Mouse (Mus musculus) cerebellum, adult 11 months (tissue): ENCODE data around the gene Fibcd1.

ENCODE experiments used
- DNase-seq: peaks from one replicate; pipeline ENCODE4 v3.0.0; 2022

Fibcd1 gene

DNA sequence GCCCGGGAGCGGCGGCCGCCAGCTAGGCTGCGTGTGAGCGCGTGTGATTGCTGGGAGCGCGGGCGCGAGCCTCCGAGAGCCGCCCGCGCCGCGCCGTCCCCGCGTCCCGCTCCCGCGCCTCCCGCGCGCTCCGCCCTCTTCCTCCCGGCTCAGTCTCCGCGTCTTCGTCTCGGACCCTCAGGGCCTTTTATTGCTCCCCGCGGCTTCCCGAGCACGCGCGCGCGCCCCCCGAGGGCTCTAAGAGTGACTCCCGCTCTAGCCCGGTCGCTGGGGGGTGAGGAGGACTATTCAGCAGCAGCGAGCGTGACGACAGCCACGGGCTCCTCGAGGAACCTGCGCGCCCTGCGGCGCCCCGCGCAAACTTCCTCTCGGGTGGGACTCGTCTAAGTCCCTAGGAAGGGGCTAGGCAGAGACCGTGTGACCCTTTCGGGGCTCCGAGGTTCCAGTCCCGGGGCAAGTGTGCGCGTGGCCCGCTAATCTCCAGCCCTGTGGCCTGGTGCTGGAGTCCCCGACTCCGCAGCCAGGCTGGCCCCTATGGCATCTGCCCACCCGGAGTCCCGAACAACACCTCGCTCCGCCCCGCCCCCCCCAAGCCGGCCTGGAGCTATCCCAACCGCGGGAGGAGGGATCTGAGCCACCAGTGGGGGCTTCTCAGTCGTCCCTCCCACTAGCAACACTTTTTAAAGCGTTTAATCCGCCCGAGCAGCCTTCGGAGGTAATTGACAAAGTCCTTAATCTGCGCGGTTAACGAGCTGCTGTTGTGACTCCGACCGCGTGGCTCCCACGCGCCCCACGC is at the start of gene Fibcd1:
Fibcd1 (minus strand) TSS at position 110 of the 796 bp plus-strand sequence.
- no peak for DNase-seq

GRCm38 (mm10) chr2:31894221-31894870 is 48.5 kb upstream of the Fibcd1 start:
- no peak for DNase-seq

GRCm38 (mm10) chr2:31893110-31893669 is 47.4 kb upstream of the Fibcd1 start:
- no peak for DNase-seq

DNA sequence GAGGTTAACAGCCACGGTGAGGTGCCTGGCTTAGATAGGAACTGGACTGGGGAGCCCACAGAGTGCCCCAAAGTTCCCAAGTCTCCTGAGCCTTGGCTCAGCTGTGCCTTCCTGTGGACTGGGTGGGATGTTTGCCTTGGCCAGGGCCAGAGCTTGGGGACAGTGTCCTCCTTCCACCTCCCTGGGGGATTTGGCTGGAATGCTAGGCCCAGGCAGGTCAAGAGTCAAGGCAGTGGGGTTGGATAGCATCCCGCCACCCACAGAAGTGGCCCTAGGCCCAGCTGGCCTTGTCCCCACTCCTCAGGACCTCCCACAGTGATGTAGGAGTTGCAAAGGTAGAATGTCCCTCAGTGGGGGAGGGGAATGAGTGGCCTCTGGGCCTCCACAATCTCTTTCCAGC is 45.4 kb upstream of the Fibcd1 start:
- no peak for DNase-seq

DNA sequence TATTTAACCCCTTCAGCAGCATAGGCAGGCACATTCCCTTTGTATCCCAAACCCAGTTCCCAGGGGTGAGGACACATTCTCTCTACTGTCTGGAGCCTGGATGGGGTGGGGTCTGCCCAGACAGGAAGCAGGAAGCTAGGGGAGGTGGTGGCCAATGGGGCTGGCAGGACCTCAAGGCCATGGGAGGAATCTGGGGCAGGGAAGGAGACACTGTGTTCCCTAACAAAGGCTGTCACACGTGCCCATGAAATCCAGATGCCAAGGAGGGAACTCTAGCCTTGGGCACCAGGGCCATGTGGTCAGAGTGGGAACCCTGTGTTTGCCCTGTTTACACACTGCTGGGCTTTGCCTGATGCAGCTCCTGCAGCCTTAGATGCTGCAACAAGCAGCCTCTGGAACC is 43.1 kb upstream of the Fibcd1 start:
- DNase-seq = no peak

DNA sequence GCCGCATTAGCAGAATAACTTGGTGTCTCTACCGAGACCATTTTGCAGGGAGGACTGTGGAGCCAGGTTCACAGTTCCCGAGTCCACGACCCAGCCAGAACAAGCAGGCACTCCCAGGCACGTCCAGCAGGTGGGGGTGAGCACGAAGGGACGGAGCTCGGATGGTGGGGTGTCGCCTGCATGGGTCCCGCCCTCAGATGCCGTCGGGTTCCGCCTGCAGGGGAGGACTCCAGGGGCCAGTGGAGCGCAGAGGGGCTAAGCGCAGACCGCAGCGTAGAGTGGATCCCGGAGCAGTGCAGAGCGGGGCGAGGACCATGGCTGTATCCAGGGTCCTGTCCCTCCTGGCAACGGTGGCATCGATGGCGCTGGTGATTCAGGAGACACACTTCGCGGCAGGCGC is 41.2 kb upstream of the Fibcd1 start, which contains the start of gene Lamc3:
Lamc3 (plus strand) TSS at position 262 of the 400 bp plus-strand sequence.
- DNase-seq = no peak

GRCm38 (mm10) chr2:31884806-31885205 is 39.0 kb upstream of the Fibcd1 start:
- peak; percentile 8 for DNase-seq

GRCm38 (mm10) chr2:31883061-31883460 is 37.3 kb upstream of the Fibcd1 start:
- DNase-seq = no peak

GRCm38 (mm10) chr2:31880868-31881267 is 35.1 kb upstream of the Fibcd1 start:
- no peak for DNase-seq

DNA sequence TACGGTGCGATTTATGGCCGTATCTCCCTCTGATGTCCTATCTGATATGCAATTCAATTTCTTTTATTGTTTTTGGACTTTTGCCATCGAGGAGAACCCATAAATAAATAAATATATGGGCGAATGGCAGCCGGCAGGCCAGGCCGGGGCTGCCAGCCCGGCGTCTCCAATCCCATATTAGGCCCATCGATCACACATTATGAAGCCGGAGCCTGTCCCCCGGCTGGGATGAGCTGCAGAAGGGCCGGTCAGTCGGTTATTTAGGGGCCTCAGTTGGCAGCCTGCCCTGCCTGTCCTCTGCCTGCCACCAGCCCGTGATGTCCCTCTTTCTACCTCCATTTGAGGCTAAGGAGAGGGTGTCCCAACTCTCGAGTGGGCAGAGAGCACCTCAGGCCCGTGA is 32.8 kb upstream of the Fibcd1 start:
- DNase-seq = no peak

DNA sequence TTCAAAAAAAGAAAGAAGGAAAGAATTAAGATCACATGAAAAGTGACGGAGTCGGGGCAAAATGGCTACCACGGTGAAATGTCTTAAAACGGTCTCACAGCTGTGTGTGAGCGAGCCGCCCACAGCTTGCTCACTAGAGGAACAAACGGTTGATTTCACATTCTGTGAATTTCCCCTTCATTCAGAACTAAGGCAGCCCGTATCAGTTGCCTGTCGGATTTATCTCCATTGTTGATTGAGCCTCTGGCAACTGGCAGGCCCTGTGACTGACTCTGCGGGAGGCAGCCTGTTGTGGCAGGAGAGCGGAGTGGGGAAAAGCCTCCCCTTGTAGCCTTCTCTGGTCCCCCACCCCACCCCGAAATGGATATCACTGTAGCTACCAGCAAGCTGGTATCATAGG is 30.6 kb upstream of the Fibcd1 start:
- no peak for DNase-seq

DNA sequence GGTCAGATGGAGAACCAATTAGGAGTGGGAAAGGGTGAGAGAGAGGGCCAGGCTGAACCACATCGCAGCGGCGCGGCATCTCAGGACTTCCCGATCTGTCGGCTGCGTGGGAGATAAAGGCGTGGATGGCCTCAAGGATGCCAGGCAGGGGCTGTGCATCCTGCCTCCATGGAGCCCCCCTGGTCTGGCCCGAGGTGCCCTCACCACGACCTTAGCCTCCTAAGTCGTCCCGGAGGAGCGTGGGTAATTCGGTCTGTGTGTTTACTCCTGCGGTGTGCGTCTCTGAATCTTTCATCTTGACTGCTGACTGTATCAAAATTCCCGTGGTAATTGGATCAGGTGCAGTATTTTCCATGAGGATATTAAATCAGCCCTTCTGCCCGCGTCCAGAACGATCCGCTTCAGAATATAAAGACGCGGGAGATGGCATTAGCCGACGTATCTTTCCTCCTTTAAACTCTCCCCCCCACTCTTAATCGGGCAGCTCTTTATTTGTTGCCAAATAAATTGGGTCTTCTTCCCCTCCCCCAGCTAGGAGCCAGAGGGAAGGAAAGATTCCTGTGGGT is 28.6 kb upstream of the Fibcd1 start:
- no peak for DNase-seq

GRCm38 (mm10) chr2:31870683-31871082 is 24.9 kb upstream of the Fibcd1 start:
- DNase-seq = no peak

DNA sequence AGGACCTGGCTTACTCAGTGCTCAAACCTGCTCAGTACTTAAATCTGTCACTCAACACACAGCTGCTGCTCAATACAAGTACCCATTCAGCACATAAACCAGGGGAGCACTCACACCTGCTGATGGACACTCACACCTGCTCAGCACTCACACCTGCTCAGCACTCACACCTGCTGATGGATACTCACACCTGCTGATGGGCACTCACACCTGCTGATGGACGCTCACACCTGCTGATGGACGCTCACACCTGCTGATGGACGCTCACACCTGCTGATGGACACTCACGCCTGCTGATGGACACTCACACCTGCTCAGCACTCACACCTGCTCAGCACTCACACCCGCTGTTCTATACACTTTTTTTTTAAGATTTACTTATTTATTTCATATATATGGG is 23.9 kb upstream of the Fibcd1 start:
- DNase-seq = no peak

- no peak for DNase-seq
These were observed 22.8 kb upstream of the Fibcd1 start for GRCm38 (mm10) chr2:31868538-31869164.

GRCm38 (mm10) chr2:31867773-31868537 is 22.1 kb upstream of the Fibcd1 start:
- DNase-seq = no peak

- no peak for DNase-seq
These were observed 20.0 kb upstream of the Fibcd1 start for GRCm38 (mm10) chr2:31865794-31866193.

- DNase-seq = no peak
These were observed 19.5 kb upstream of the Fibcd1 start for GRCm38 (mm10) chr2:31865322-31865721.

GRCm38 (mm10) chr2:31864891-31865290 is 19.1 kb upstream of the Fibcd1 start:
- DNase-seq = no peak

- DNase-seq = no peak
These were observed 18.0 kb upstream of the Fibcd1 start for GRCm38 (mm10) chr2:31863766-31864165.

DNA sequence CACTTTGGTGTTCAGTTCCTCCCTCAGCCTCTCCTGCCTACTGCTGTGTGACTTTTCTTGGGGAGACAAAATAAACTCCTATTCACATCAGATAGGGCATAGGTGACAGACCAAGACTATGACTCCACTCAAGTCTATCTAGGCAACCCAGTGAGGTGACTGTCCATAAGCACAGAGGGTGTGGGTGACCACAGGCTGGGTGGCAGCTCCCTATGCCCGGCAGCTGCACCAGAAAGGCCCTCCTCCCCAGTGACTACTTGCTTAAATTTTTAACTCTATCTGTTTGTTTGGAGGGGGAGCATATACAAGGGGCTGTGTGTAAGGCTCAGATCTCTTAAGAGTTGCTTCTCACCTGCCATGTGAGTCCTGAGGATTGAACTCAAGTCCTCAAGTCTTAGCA is 17.1 kb upstream of the Fibcd1 start:
- no peak for DNase-seq

- DNase-seq = no peak
These were observed 12.7 kb upstream of the Fibcd1 start for GRCm38 (mm10) chr2:31858500-31858899.
